Mouse (Mus musculus): Measurements from ENCODE around the gene Dicer1.
"Not testable (repeated sequence)": the region's sequence is repeated elsewhere in the genome, so short reads cannot be mapped to it uniquely, and the experiment has no call there.

Gene Dicer1

GRCm38 (mm10) chr12:104740841-104741787 is 10.6 kb downstream of the Dicer1 start:
- DNase-seq, result no peak

- no peak for DNase-seq
Measured at GRCm38 (mm10) chr12:104738931-104739330, 12.8 kb downstream of the Dicer1 start.

GRCm38 (mm10) chr12:104738446-104738845 is 13.3 kb downstream of the Dicer1 start:
- peak; percentile 32 to 46 for DNase-seq

- no peak for DNase-seq
Measured at GRCm38 (mm10) chr12:104737666-104738065, 14.1 kb downstream of the Dicer1 start.

- DNase-seq, result no peak
Measured at GRCm38 (mm10) chr12:104735993-104736395, 15.8 kb downstream of the Dicer1 start.

GRCm38 (mm10) chr12:104733165-104733564 is 18.6 kb downstream of the Dicer1 start:
- no peak for DNase-seq

- DNase-seq, result no peak
Measured at GRCm38 (mm10) chr12:104731782-104732181, 20.0 kb downstream of the Dicer1 start.

GRCm38 (mm10) chr12:104726436-104726835 is 25.3 kb downstream of the Dicer1 start:
- DNase-seq, result not testable (repeated sequence)

- DNase-seq, result no peak
Measured at GRCm38 (mm10) chr12:104722056-104722455, 29.7 kb downstream of the Dicer1 start.

- no peak for DNase-seq
Measured at GRCm38 (mm10) chr12:104721011-104721410, 30.7 kb downstream of the Dicer1 start.

- DNase-seq, result no peak
Measured at GRCm38 (mm10) chr12:104718956-104719355, 32.8 kb downstream of the Dicer1 start.

GRCm38 (mm10) chr12:104716409-104716808 is 35.3 kb downstream of the Dicer1 start:
- no peak for DNase-seq

- no peak for DNase-seq
Measured at GRCm38 (mm10) chr12:104715453-104715852, 36.3 kb downstream of the Dicer1 start.

- no peak for DNase-seq
Measured at GRCm38 (mm10) chr12:104700266-104700665, 51.5 kb downstream of the Dicer1 start.

- peak; percentile 89 to 90 for DNase-seq
Measured at GRCm38 (mm10) chr12:104699753-104700152, 52.0 kb downstream of the Dicer1 start.

GRCm38 (mm10) chr12:104695514-104695913 is 56.2 kb downstream of the Dicer1 start:
- no peak for DNase-seq

- DNase-seq, result no peak
Measured at GRCm38 (mm10) chr12:104692864-104693263, 58.9 kb downstream of the Dicer1 start.

GRCm38 (mm10) chr12:104690412-104690811 is 61.3 kb downstream of the Dicer1 start:
- peak in 1 of 2 experiments; percentile 15 for DNase-seq

GRCm38 (mm10) chr12:104688870-104689269 is 62.9 kb downstream of the Dicer1 start:
- no peak for DNase-seq

- DNase-seq, result peak in 1 of 2 experiments; percentile 25
Measured at GRCm38 (mm10) chr12:104684411-104684931, 67.3 kb downstream of the Dicer1 start.

GRCm38 (mm10) chr12:104679819-104680132 is 72.0 kb downstream of the Dicer1 start:
- no peak for DNase-seq

- DNase-seq, result no peak
Measured at GRCm38 (mm10) chr12:104679121-104679818, 72.5 kb downstream of the Dicer1 start.

GRCm38 (mm10) chr12:104678462-104678861 is 73.3 kb downstream of the Dicer1 start:
- no peak for DNase-seq
